Mouse (Mus musculus) kidney, adult 2 months (tissue): ENCODE measurements around the gene Stk16.

ENCODE experiments used
- CTCF ChIP-seq: fragments of 200-500 bp; conservative IDR thresholded peaks from 2 replicates; pipeline ENCODE4 v1.5.1; 2011; ENCODE audit warnings: low read depth, mild to moderate bottlenecking, control low read depth, low read length, moderate library complexity, mixed read lengths; ENCODE audit not compliant: insufficient read depth, insufficient read length
- POLR2A ChIP-seq: fragments of 200-500 bp; IDR thresholded peaks from one replicate; pipeline ENCODE4 v1.6.1; 2011; ENCODE audit warnings: low read depth, low read length, control low read depth

DNA sequence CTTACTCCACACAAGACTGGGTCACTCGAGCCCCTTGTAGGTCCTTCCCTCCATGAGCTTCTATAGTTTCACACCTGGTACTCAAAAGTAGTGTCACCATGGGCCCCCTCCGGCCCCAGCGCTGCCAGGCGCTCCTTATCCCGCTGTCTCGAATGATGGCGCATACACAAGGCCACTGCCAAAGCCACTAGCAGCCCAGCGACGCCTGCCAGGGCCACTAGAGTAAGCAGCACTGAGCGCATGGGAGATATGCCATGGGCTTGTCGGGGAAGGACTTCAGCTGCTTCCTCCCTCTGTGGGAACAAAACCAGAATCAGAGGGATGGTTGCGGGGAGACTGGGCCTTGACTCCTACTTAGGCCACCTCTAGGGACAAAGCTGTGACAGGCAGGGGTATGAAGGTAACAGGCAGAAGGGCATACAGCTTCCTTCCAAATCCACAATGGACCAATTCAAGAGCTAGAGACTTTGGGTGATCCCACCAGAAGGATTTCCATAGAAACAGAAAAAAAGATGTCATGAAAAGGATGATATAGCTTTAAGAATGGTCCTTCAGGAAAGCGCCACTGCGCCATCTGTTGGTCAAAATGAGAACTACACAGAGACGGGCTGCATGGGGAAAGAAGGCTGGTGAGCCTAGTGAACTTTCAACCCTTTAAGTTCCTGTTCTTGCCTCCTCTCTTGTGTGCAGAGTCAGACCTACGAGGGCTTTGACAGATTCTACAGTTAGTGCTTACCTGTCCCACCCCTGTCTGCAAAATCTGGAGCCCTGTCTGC lies 43.4 kb downstream of the Stk16 start:
- TF ChIP-seq CTCF: peak; percentile 82
- no peak for TF ChIP-seq POLR2A
